Mouse (Mus musculus): ENCODE data around the gene Agrn. TPM values are rescaled to one million over a fixed set of nuclear protein-coding genes. Genes with fewer than 3 reads are reported as not detected.
A peak's percentile ranks its signal among the peaks of the same experiment; 100 is the strongest.

Gene Agrn
- 10 to 100 TPM; 24.3 to 26.9 TPM for total RNA-seq (2021)
- 50.4 and 70.1 TPM in 2 replicates for polyA plus RNA-seq (2012; rRNA removed)
- long read RNA-seq, full-length matches to known transcripts, result 1 of 11 reads
- long read RNA-seq, partial matches to known transcripts, result 7 of 11 reads
- long read RNA-seq, other reads (novel, unspliced or antisense), result 3 of 11 reads

DNA sequence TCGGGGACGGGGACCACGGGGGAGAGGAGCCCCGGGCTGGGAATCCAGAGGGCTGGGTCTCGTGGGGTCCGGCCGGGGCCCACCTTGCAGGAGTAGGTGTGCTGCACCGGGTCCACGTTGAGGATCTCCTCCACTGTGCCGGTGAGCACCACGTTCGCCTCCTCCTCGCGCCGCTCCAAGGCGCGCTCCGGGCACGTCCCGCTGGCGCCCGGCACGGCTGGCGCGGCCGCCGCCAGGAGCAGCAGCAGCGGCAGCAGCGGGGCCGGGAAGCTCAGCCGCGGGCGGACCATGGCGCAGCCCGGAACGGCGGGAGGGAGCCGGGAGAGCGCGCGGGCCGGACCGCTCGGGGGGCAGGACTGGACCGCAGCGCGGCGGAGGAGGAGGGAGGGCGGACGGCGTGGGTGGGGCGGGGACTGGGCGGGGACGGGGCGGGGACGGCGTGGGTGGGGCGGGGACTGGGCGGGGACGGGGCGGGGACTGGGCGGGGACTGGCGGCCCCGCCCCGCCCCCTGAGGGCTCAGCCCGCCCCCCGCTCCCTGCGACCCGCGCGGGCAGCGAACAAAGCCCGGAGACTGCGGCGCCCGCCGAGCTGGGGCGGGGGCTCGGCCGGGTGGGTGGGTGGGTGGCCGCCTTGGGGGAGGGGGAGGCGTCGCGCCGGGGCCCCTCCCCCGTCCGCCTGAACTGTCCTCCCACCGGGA, at the start of gene Agrn:
Gene Agrn, minus strand, starts transcription at position 358 of the 698 bp plus-strand sequence.
- Histone ChIP-seq H3K9ac (ENCODE audit: low read depth, low read length) (peak within 1 kb of the TSS; percentile 87), H3K27me3 (ENCODE audit: control insufficient read depth, insufficient read depth, low read length) (no peaks in the 10 kb centered on the region), H3K36me3 (ENCODE audit: control insufficient read depth, insufficient read depth, low read length) (no peaks in the 10 kb centered on the region), H3K4me3 (peak within 1 kb of the TSS; percentile 93), H3K79me2 (replicated peaks; ENCODE audit: control insufficient read depth, insufficient read depth, low read length) (no peaks in the 10 kb centered on the region), H3K4me1 (ENCODE audit: control insufficient read depth, insufficient read depth, low read length) (peaks cover 10% of the 10 kb centered on the region), H3K27ac (peak within 1 kb of the TSS; percentile 93)
- peak; percentile 85 to 87 for DNase-seq
- WGBS, result under 1% methylated on average over 60 of the region's 88 CpGs
- intact Hi-C loops (cut with DNase I), result no loop called here
- TF ChIP-seq CTCF (IDR thresholded peaks at IDR 0.05) (no peak), POLR2A (IDR thresholded peaks at IDR 0.05; ENCODE audit: insufficient read depth, low read depth, low read length) (peak; percentile 40; the same call in 1 of the 2 replicates), EP300 (IDR thresholded peaks at IDR 0.05; ENCODE audit: insufficient read depth, low read depth, low read length) (no peak)

DNA sequence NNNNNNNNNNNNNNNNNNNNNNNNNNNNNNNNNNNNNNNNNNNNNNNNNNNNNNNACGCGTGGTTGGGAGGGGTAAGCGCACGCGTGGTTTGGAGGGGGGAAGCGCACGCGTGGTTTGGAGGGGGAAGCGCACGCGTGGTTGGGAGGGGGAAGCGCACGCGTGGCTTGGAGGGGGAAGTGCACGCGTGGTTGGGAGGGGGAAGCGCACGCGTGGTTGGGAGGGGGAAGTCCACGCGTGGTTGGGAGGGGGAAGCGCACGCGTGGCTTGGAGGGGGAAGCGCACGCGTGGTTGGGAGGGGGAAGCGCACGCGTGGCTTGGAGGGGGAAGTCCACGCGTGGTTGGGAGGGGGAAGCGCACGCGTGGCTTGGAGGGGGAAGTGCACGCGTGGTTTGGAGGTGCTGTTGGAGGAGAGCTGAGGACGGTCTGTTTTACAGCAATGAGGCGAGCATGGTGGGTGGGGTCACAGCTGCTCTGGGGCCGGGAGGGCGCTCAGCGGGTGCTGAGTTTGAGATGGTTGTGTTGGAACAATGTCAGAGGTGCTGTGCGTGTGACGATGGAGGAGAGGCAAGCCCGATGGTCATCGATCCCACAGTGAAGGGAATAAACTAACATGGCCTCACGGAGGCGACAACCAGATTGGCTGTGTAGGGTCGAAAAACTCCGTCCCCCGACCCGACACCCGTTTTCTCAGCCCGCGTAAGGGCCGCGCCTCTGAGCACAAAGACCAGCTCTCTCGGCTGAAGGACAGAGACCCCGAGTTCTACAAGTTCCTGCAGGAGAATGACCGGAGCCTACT, 39.6 kb upstream of the Agrn start:
- WGBS, result 36% methylated on average over 58 of the region's 60 CpGs
- TF ChIP-seq CTCF (IDR thresholded peaks at IDR 0.05), result no peak
- TF ChIP-seq POLR2A (IDR thresholded peaks at IDR 0.05; ENCODE audit: insufficient read depth, low read depth, low read length), result no peak
- no peak for TF ChIP-seq EP300 (IDR thresholded peaks at IDR 0.05; ENCODE audit: insufficient read depth, low read depth, low read length)
- H3K9ac ChIP-seq (ENCODE audit: low read depth, low read length), result peak overlapping the region; percentile 39
- peaks cover 2% of the 10 kb centered on the region; the same call in 1 of the 2 replicates for H3K4me1 ChIP-seq (ENCODE audit: control insufficient read depth, insufficient read depth, low read length)
- peaks cover 3% of the 10 kb centered on the region for H3K79me2 ChIP-seq (replicated peaks; ENCODE audit: control insufficient read depth, insufficient read depth, low read length)
- DNase-seq, result no peak
- no peaks in the 10 kb centered on the region for H3K36me3 ChIP-seq (ENCODE audit: control insufficient read depth, insufficient read depth, low read length)
- no peak overlapping the region for H3K4me3 ChIP-seq
- no peaks in the 10 kb centered on the region for H3K27me3 ChIP-seq (ENCODE audit: control insufficient read depth, insufficient read depth, low read length)
- intact Hi-C loops (cut with DNase I), result loop anchor here (2.0 kb wide), 1 partner anchor 126 kb away; no protein-coding TSS in a partner anchor
- H3K27ac ChIP-seq, result no peak overlapping the region

DNA sequence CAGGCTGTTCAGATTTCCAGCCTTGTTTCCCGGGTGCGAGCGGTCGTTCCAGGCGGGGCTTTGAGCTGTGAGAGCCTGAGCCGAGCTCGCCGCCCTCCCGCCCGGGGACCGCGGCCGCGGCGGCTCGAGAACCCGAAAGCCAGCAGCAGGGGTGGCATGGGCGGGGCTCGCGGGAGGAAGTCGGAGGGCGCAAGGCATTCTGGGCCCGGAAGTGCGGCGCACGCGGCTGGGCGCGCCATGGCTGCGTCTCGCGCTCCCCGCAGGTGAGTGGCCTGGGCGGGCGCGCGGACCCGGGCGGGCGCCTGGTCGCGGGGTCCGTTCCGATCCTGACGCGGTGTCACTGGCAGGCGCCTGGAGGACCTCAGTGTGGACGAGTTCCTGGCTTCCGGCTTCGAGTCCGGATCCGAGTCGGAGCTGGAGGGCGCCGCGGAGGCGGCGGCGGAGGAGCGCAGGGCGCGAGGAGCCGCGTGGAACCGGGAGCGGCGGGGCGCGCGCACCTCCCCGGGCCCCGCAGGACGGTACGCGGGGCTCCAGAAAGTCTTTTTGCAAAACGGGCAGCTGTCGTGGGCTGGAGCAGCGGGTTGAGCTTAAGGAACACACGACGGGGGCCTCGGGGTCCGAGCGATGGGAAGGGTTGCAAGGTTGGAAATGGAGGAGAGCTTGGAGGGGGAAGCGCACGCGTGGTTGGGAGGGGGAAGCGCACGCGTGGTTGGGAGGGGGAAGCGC, 38.7 kb upstream of the Agrn start, which contains the start of gene Noc2l:
Gene Noc2l, plus strand, starts transcription at position 203 of the 726 bp plus-strand sequence.
- Histone ChIP-seq H3K27ac (peak within 1 kb of the TSS; percentile 83), H3K27me3 (ENCODE audit: control insufficient read depth, insufficient read depth, low read length) (no peaks in the 10 kb centered on the region), H3K4me1 (ENCODE audit: control insufficient read depth, insufficient read depth, low read length) (peaks cover 2% of the 10 kb centered on the region; the same call in 1 of the 2 replicates), H3K79me2 (replicated peaks; ENCODE audit: control insufficient read depth, insufficient read depth, low read length) (peaks cover 3% of the 10 kb centered on the region), H3K9ac (ENCODE audit: low read depth, low read length) (peak within 1 kb of the TSS; percentile 90), H3K36me3 (ENCODE audit: control insufficient read depth, insufficient read depth, low read length) (no peaks in the 10 kb centered on the region), H3K4me3 (peak within 1 kb of the TSS; percentile 75)
- DNase-seq, result peak; percentile 93 to 94
- under 1% methylated on average over 86 of the region's 90 CpGs for WGBS
- intact Hi-C loops (cut with DNase I), result loop anchor here (2.0 kb wide), 2 partner anchors 33 to 125 kb away; partner anchors contain the start of gene AW011738
- TF ChIP-seq CTCF (IDR thresholded peaks at IDR 0.05), result no peak
- peak; percentile 69 for TF ChIP-seq POLR2A (IDR thresholded peaks at IDR 0.05; ENCODE audit: insufficient read depth, low read depth, low read length)

DNA sequence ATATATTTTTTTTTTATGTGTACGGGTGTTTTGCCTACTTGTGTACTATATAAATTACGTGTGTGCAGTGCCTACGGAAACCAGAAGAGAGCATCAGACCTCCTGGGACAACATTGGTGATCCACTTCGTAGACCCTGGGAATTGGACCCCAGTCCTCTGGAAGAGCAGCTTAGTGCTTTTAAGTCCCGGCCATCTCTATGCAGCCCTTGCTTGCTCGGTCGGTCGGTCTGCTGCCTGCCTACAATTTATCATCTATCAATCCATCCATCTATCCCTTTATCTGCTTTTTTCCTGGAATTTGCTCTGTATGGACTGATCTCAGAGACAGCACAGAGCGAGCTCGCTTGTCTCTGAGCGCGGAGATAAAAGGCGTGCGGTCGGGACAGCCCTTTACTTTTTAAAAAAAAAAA, 38.1 kb upstream of the Agrn start:
- H3K79me2 ChIP-seq (replicated peaks; ENCODE audit: control insufficient read depth, insufficient read depth, low read length), result peaks cover 3% of the 10 kb centered on the region
- peaks cover 2% of the 10 kb centered on the region; the same call in 1 of the 2 replicates for H3K4me1 ChIP-seq (ENCODE audit: control insufficient read depth, insufficient read depth, low read length)
- H3K4me3 ChIP-seq, result peak overlapping the region; percentile 75
- DNase-seq, result no peak
- H3K9ac ChIP-seq (ENCODE audit: low read depth, low read length), result peak overlapping the region; percentile 41; the same call in 1 of the 2 replicates
- intact Hi-C loops (cut with DNase I), result loop anchor here (2.0 kb wide), 1 partner anchor 33 kb away; the partner anchor contains the start of gene AW011738
- no peaks in the 10 kb centered on the region for H3K36me3 ChIP-seq (ENCODE audit: control insufficient read depth, insufficient read depth, low read length)
- TF ChIP-seq CTCF (IDR thresholded peaks at IDR 0.05) (0 out of 2 replicates have a peak, but pooled peaks have one; percentile 11), EP300 (IDR thresholded peaks at IDR 0.05; ENCODE audit: insufficient read depth, low read depth, low read length) (no peak), POLR2A (IDR thresholded peaks at IDR 0.05; ENCODE audit: insufficient read depth, low read depth, low read length) (no peak)
- no peaks in the 10 kb centered on the region for H3K27me3 ChIP-seq (ENCODE audit: control insufficient read depth, insufficient read depth, low read length)
- H3K27ac ChIP-seq, result peak overlapping the region; percentile 64
- WGBS, result under 1% methylated on average over 15 of the region's 15 CpGs

- Histone ChIP-seq H3K79me2 (replicated peaks; ENCODE audit: control insufficient read depth, insufficient read depth, low read length) (peaks cover 3% of the 10 kb centered on the region), H3K27ac (peak within 1 kb of the TSS; percentile 83), H3K27me3 (ENCODE audit: control insufficient read depth, insufficient read depth, low read length) (no peaks in the 10 kb centered on the region), H3K4me3 (peak within 1 kb of the TSS; percentile 75), H3K36me3 (ENCODE audit: control insufficient read depth, insufficient read depth, low read length) (no peaks in the 10 kb centered on the region), H3K4me1 (ENCODE audit: control insufficient read depth, insufficient read depth, low read length) (peaks cover 2% of the 10 kb centered on the region; the same call in 1 of the 2 replicates), H3K9ac (ENCODE audit: low read depth, low read length) (peak within 1 kb of the TSS; percentile 90)
- intact Hi-C loops (cut with DNase I), result loop anchor here (2.0 kb wide), 1 partner anchor 32 kb away; the partner anchor contains the start of gene AW011738
- TF ChIP-seq CTCF (IDR thresholded peaks at IDR 0.05) (0 out of 2 replicates have a peak, but pooled peaks have one; percentile 10), POLR2A (IDR thresholded peaks at IDR 0.05; ENCODE audit: insufficient read depth, low read depth, low read length) (0 out of 2 replicates have a peak, but pooled peaks have one; percentile 9), EP300 (IDR thresholded peaks at IDR 0.05; ENCODE audit: insufficient read depth, low read depth, low read length) (no peak)
- peak; percentile 86 to 87 for DNase-seq
- WGBS, result under 1% methylated on average over 48 of the region's 48 CpGs
Measured at GRCm38 (mm10) chr4:156234701-156235213, 37.5 kb upstream of the Agrn start, which contains the start of gene Plekhn1. Plekhn1 (minus strand) TSS chr4:156234857.
